Mouse (Mus musculus): Measurements from ENCODE around the gene Glt1d1. TPM values are rescaled to one million over a fixed set of nuclear protein-coding genes. Genes with fewer than 3 reads are reported as not detected.
A peak's percentile ranks its signal among the peaks of the same experiment; 100 is the strongest.

Gene Glt1d1
- polyA plus RNA-seq, 1 experiment from 2014 or later = 1.9 TPM

DNA sequence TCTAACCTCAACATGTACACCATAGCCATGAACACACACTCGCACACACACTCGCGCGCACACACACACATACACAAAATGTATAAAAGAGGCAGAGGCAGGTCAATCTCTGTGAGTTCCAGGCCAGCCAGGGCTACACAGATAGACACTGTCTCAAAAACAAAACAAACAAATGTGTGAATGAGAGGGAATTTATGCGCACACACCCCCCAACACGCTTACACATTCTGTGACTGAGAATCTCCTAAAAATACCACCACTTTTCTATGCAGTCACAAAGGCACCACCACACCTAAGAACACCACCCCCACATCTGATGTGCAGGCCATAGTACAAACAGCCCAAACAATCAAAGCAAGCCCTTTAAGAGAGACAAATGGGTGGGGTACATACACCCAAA, 19.7 kb upstream of the Glt1d1 start:
- Histone ChIP-seq H3K36me3 (replicated peaks) (peaks cover 15% of the 10 kb centered on the region), H3K27me3 (no peaks in the 10 kb centered on the region), H3K4me1 (peaks cover 31% of the 10 kb centered on the region), H3K27ac (no peak overlapping the region), H3K4me3 (replicated peaks) (no peak overlapping the region), H3K4me2 (no peak overlapping the region), H3K9ac (no peak overlapping the region), H3K9me3 (no peaks in the 10 kb centered on the region)
- WGBS = 97% methylated on average over 6 of the region's 6 CpGs
- no peak for ATAC-seq (ENCODE audit: low FRiP score)

DNA sequence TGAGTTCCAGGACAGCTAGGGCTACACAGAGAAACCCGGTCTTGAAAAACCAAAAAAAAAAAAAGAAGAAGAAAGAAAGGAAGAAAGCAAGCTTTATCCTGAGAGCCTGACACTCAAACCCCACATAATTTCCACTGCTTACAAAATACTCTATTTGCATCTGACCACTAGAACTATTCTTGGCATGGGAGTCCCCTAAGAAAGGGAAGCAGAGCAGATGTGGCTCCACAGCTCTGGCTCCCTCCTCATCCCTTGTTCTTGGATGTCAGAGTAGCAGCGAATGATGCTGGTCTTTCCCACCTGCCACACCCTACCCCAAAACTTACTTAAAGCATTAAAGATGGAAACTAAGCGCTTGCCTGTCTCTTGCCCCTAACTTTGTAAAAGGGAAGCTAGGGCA, 16.6 kb upstream of the Glt1d1 start:
- Histone ChIP-seq H3K4me3 (replicated peaks) (peak overlapping the region; percentile 99), H3K9me3 (no peaks in the 10 kb centered on the region), H3K36me3 (replicated peaks) (no peaks in the 10 kb centered on the region), H3K27me3 (no peaks in the 10 kb centered on the region), H3K4me2 (peak overlapping the region; percentile 97), H3K9ac (peak overlapping the region; percentile 98), H3K27ac (no peak overlapping the region), H3K4me1 (peaks cover 26% of the 10 kb centered on the region)
- no peak for ATAC-seq (ENCODE audit: low FRiP score)
- WGBS = 78% methylated on average over 3 of the region's 3 CpGs

- WGBS = 33% methylated on average over 5 of the region's 5 CpGs
- Histone ChIP-seq H3K27me3 (no peaks in the 10 kb centered on the region), H3K9ac (peak overlapping the region; percentile 98), H3K4me1 (peaks cover 26% of the 10 kb centered on the region), H3K27ac (no peak overlapping the region), H3K4me2 (peak overlapping the region; percentile 97), H3K36me3 (replicated peaks) (no peaks in the 10 kb centered on the region), H3K9me3 (no peaks in the 10 kb centered on the region), H3K4me3 (replicated peaks) (peak overlapping the region; percentile 99)
- no peak for ATAC-seq (ENCODE audit: low FRiP score)
Observed at GRCm38 (mm10) chr5:127616151-127616550, 15.9 kb upstream of the Glt1d1 start.

DNA sequence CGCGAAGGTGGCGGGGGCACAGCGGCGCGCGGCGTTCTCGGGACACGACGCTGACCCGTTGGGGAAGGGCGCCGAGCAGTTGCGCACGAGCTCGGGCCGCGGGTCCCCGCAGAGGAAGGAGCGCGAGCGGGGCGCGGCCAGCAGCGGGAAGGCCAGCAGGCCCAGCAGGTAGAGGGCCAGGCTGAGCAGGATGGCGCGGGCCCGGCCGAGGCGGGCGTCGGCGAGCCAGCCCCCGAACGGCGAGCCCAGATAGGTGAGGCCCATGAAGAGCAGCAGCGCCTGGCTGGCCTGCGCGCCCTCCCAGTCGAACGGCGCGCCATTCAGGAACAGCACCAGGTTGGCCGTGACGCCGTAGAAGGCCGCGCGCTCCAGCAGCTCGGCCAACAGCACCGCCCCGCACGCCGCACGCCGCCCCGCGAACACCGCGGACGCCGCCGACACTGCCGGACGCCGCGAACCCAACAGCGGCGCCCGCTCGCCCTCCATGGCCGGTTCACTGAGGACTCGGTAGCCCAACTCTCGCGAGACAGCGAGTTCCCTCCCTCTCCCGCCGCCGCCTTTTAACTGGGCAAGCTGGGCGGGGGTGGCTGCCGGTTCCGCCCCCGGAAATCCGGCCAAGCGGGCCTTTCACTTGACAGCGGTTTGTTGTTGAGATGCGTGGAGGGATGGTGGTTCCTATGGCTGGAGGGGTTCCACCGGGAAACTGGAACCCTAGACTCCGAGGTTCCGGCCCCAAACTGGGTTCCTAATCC, 15.0 kb upstream of the Glt1d1 start:
- H3K27ac ChIP-seq = peak overlapping the region; percentile 80
- H3K4me2 ChIP-seq = peak overlapping the region; percentile 97
- peak overlapping the region; percentile 98 for H3K9ac ChIP-seq
- no peaks in the 10 kb centered on the region for H3K36me3 ChIP-seq (replicated peaks)
- no peaks in the 10 kb centered on the region for H3K9me3 ChIP-seq
- no peaks in the 10 kb centered on the region for H3K27me3 ChIP-seq
- peaks cover 26% of the 10 kb centered on the region for H3K4me1 ChIP-seq
- peak overlapping the region; percentile 99 for H3K4me3 ChIP-seq (replicated peaks)
- peak; percentile 95 for ATAC-seq (ENCODE audit: low FRiP score)
- under 1% methylated on average over 84 of the region's 91 CpGs for WGBS

DNA sequence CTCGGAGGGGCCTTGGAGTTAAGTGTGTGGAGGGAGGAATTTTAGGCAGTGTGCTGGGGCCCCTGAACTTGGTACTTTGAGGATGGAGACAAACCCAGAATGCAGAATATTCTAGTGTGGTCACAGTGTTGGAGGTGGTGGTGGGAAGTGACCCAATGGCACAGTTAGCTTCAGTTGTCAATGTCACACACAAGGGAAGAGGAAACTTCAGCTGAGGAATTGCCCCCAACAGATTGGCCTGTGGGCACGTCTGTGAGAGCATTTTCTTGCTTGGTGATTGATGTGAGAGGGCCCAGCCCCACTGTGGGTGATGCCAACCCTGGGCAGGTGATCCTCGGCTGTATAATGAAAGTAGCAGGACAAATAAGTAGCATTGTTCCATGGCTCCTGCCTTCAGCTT, 13.2 kb upstream of the Glt1d1 start:
- 74% methylated on average over 3 of the region's 3 CpGs for WGBS
- no peak overlapping the region for H3K4me3 ChIP-seq (replicated peaks)
- ATAC-seq (ENCODE audit: low FRiP score) = no peak

GRCm38 (mm10) chr5:127620371-127620770, 11.7 kb upstream of the Glt1d1 start:
- H3K27me3 ChIP-seq = no peaks in the 10 kb centered on the region
- peaks cover 12% of the 10 kb centered on the region for H3K4me1 ChIP-seq
- H3K9me3 ChIP-seq = no peaks in the 10 kb centered on the region
- no peak overlapping the region for H3K4me3 ChIP-seq (replicated peaks)
- H3K36me3 ChIP-seq (replicated peaks) = no peaks in the 10 kb centered on the region
- no peak overlapping the region for H3K27ac ChIP-seq
- 87% methylated on average over 8 of the region's 8 CpGs for whole genome bisulfite sequencing
- ATAC-seq (ENCODE audit: low FRiP score) = no peak
- no peak overlapping the region for H3K9ac ChIP-seq
- no peak overlapping the region for H3K4me2 ChIP-seq

More for the DNA sequence above, 13.2 kb upstream of the Glt1d1 start:
- no peaks in the 10 kb centered on the region for H3K36me3 ChIP-seq (replicated peaks)
- H3K27ac ChIP-seq = no peak overlapping the region
- H3K27me3 ChIP-seq = no peaks in the 10 kb centered on the region
- no peak overlapping the region for H3K9ac ChIP-seq
- no peak overlapping the region for H3K4me2 ChIP-seq
- H3K4me1 ChIP-seq = peaks cover 21% of the 10 kb centered on the region
- H3K9me3 ChIP-seq = no peaks in the 10 kb centered on the region

- Histone ChIP-seq H3K9me3 (no peaks in the 10 kb centered on the region), H3K27me3 (no peaks in the 10 kb centered on the region), H3K27ac (no peak overlapping the region), H3K4me2 (no peak overlapping the region), H3K9ac (no peak overlapping the region), H3K4me3 (replicated peaks) (no peak overlapping the region), H3K4me1 (peaks cover 4% of the 10 kb centered on the region), H3K36me3 (replicated peaks) (no peaks in the 10 kb centered on the region)
- 82% methylated on average over 10 of the region's 10 CpGs for WGBS
- no peak for ATAC-seq (ENCODE audit: low FRiP score)
Observed at GRCm38 (mm10) chr5:127621108-127621507, 11.0 kb upstream of the Glt1d1 start.

GRCm38 (mm10) chr5:127624427-127625213, 7.4 kb upstream of the Glt1d1 start:
- H3K4me2 ChIP-seq = no peak overlapping the region
- no peaks in the 10 kb centered on the region for H3K27me3 ChIP-seq
- H3K27ac ChIP-seq = no peak overlapping the region
- ATAC-seq (ENCODE audit: low FRiP score) = no peak
- WGBS = 87% methylated on average over 10 of the region's 10 CpGs
- no peak overlapping the region for H3K9ac ChIP-seq
- no peak overlapping the region for H3K4me3 ChIP-seq (replicated peaks)
- H3K9me3 ChIP-seq = no peaks in the 10 kb centered on the region
- H3K36me3 ChIP-seq (replicated peaks) = no peaks in the 10 kb centered on the region
- H3K4me1 ChIP-seq = no peaks in the 10 kb centered on the region

- Histone ChIP-seq H3K4me1 (peaks cover 4% of the 10 kb centered on the region), H3K9ac (no peak overlapping the region), H3K36me3 (replicated peaks) (no peaks in the 10 kb centered on the region), H3K4me3 (replicated peaks) (no peak overlapping the region), H3K9me3 (no peaks in the 10 kb centered on the region), H3K27me3 (0 out of 2 replicates have a peak, but pooled peaks cover 7% of the 10 kb centered on the region), H3K27ac (no peak overlapping the region), H3K4me2 (no peak overlapping the region)
- ATAC-seq (ENCODE audit: low FRiP score) = no peak
- WGBS = 84% methylated on average over 12 of the region's 12 CpGs
Observed at GRCm38 (mm10) chr5:127627242-127627641, 4.8 kb upstream of the Glt1d1 start.

DNA sequence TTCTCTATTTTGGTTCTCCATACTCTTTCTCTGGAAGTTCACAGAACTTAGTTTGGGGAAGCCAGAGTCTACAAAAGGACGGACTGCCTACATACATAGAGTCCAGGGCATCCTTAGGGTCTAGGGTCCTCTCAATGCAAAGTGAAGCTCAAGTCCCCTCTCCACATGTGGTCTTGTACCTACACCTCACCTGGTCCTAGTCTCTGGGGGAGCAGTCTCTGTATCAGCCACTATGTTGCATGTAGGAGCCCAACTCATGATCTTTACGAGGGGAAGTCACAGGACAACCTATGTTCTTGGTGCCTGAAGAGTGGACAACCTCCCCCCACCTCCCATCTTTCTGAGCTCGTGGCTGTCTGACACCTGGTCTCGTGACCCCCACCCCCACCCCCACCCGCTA, 391 bp upstream of the Glt1d1 start:
- no peak for ATAC-seq (ENCODE audit: low FRiP score)
- Histone ChIP-seq H3K27ac (no peak overlapping the region), H3K9ac (peak overlapping the region; percentile 68), H3K4me1 (peaks cover 11% of the 10 kb centered on the region), H3K27me3 (0 out of 2 replicates have a peak, but pooled peaks cover 7% of the 10 kb centered on the region), H3K4me3 (replicated peaks) (peak overlapping the region; percentile 58), H3K9me3 (no peaks in the 10 kb centered on the region), H3K36me3 (replicated peaks) (no peaks in the 10 kb centered on the region), H3K4me2 (peak overlapping the region; percentile 98)
- WGBS = 9% methylated on average over 5 of the region's 5 CpGs

- H3K9me3 ChIP-seq = no peaks in the 10 kb centered on the region
- H3K27me3 ChIP-seq = 0 out of 2 replicates have a peak, but pooled peaks cover 7% of the 10 kb centered on the region
- no peak overlapping the region for H3K27ac ChIP-seq
- no peaks in the 10 kb centered on the region for H3K36me3 ChIP-seq (replicated peaks)
- peak overlapping the region; percentile 58 for H3K4me3 ChIP-seq (replicated peaks)
- peak overlapping the region; percentile 98 for H3K4me2 ChIP-seq
- peak overlapping the region; percentile 68 for H3K9ac ChIP-seq
- WGBS = 38% methylated on average over 4 of the region's 4 CpGs
- ATAC-seq (ENCODE audit: low FRiP score) = no peak
- H3K4me1 ChIP-seq = peaks cover 11% of the 10 kb centered on the region
Observed at GRCm38 (mm10) chr5:127633188-127633587, 1.1 kb downstream of the Glt1d1 start.

DNA sequence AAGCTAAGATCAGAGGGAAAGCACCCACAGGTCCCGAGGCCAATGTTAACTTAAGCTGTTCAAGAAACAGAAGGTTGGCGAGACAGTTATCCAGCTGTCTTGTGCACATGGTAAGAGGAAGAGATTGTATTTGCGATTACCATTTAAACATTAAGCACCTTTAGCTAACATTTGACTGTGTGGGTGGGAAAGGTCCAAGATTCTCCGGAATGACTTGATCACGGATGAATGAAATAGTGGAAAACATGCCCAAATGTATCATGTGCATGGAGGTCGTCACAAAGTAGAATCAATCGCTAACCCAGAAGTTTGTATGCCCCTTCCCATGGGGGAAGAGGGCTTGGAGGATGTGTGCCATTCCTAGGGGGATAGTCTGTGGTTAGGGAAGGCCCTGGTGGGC, 1.6 kb downstream of the Glt1d1 start:
- Histone ChIP-seq H3K27me3 (0 out of 2 replicates have a peak, but pooled peaks cover 7% of the 10 kb centered on the region), H3K36me3 (replicated peaks) (no peaks in the 10 kb centered on the region), H3K27ac (no peak overlapping the region), H3K9ac (no peak overlapping the region), H3K4me1 (peaks cover 11% of the 10 kb centered on the region), H3K4me2 (no peak overlapping the region), H3K4me3 (replicated peaks) (no peak overlapping the region), H3K9me3 (no peaks in the 10 kb centered on the region)
- 95% methylated on average over 7 of the region's 7 CpGs for WGBS
- no peak for ATAC-seq (ENCODE audit: low FRiP score)

All from forebrain, embryonic 12.5 days (tissue).